Mouse (Mus musculus) CH12.LX (cell line): ENCODE data around the gene Grcc10.
A peak's percentile ranks its signal among the peaks of the same experiment; 100 is the strongest.

Experiments
- CTCF ChIP-seq, 2 experiments: IDR thresholded peaks in 1 of 2; conservative IDR thresholded peaks in 1 of 2; 2 replicates each; pipeline ENCODE4 v1.5.1; 2011 to 2012; ENCODE audit warnings: low read depth in 2 of 2, low read length in 2 of 2, improper control_type of control experiment in 1 of 2, inconsistent platforms in 1 of 2, mild to moderate bottlenecking in 1 of 2, moderate library complexity in 1 of 2
- GABPA ChIP-seq: IDR thresholded peaks from 2 replicates; pipeline ENCODE4 v1.6.1; 2012; ENCODE audit warnings: low read depth, low read length, improper control_type of control experiment, inconsistent platforms; ENCODE audit not compliant: insufficient replicate concordance
- HCFC1 ChIP-seq: IDR thresholded peaks from 2 replicates; pipeline ENCODE4 v1.6.1; 2012; ENCODE audit warnings: low read depth, mild to moderate bottlenecking, inconsistent platforms, low read length, improper control_type of control experiment
- MAFK ChIP-seq: IDR thresholded peaks from 2 replicates; pipeline ENCODE4 v1.6.1; 2011; ENCODE audit warnings: low read length, improper control_type of control experiment; ENCODE audit not compliant: insufficient replicate concordance
- POLR2A ChIP-seq: IDR thresholded peaks from 2 replicates; pipeline ENCODE4 v1.6.1; 2011; ENCODE audit warnings: low read depth, mild to moderate bottlenecking, improper control_type of control experiment, low read length
- POLR2AphosphoS2 ChIP-seq: IDR thresholded peaks from 2 replicates; pipeline ENCODE4 v1.6.1; 2011; ENCODE audit warnings: low read depth, low read length, improper control_type of control experiment
- RCOR1 ChIP-seq: conservative IDR thresholded peaks from 2 replicates; pipeline ENCODE4 v1.6.1; 2012; ENCODE audit warnings: low read depth, mild to moderate bottlenecking, inconsistent platforms, low read length, improper control_type of control experiment
- TCF12 ChIP-seq: IDR thresholded peaks from 2 replicates; pipeline ENCODE4 v1.6.1; 2014; ENCODE audit warnings: low read depth, mild to moderate bottlenecking, inconsistent platforms, low read length, improper control_type of control experiment
- UBTF ChIP-seq: IDR thresholded peaks from 2 replicates; pipeline ENCODE4 v1.6.1; 2012; ENCODE audit warnings: low read depth, mild to moderate bottlenecking, inconsistent platforms, low read length, improper control_type of control experiment, moderate library complexity
- ZC3H11A ChIP-seq: IDR thresholded peaks from 2 replicates; pipeline ENCODE4 v1.6.1; 2012; ENCODE audit warnings: low read depth, mild to moderate bottlenecking, inconsistent platforms, low read length, improper control_type of control experiment

DNA sequence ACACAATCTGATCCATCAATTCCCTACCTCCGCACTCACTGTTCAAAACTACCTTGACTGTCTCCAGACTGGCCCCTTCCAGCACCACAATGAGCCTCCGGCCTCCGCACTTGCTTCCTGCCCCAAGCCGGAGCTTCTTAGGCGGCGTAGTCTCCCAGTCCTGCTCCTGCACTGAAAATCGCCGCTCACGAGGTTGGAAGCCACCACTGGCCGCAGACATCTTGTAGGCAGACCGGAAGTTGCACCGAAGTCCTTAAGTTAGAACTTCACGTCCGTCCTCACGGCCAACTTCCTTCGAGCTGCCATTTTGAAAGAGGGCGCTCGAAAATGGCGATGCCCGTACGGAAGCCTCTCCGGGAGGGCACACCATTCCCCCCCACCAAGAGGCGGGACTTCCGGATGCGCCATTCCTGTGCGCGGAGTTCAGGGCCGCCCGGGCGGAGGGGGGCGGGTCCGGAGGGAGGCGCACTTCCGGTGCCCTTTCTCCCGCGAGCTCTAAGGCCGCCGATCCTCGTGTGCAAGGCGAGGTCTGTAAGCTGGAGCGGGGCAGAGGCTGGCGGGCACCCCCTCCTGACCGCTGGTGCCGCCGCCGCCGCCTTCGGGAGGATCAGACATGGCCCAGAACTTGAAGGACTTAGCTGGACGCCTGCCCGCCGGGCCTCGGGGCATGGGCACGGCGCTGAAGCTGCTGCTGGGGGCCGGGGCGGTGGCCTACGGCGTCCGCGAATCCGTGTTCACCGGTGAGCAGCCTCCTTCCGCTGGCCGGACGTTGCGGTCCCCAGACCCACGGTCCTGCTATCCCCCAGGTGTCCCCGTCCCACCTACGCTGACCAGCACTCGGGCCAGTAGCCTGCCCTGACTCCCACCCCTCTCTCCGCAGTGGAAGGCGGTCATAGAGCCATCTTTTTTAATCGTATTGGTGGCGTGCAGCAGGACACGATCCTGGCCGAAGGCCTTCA is 29.1 kb downstream of the Grcc10 start, which contains the start of the genes Emg1 and Phb2:
- TF ChIP-seq CTCF (conservative IDR thresholded peaks at IDR 0.05 in 1 of 2, IDR thresholded peaks at IDR 0.05 in 1 of 2; ENCODE audit: low read depth in 2 of 2, low read length in 2 of 2) (no peak), UBTF (peak; percentile 77), RCOR1 (peak; percentile 71; the same call in 1 of the 2 replicates), POLR2AphosphoS2 (peak; percentile 63; the same call in 1 of the 2 replicates), TCF12 (peak; percentile 90), POLR2A (peak; percentile 84), ZC3H11A (peak; percentile 52; the same call in 1 of the 2 replicates), GABPA (peak; percentile 68; the same call in 1 of the 2 replicates), HCFC1 (peak; percentile 95), MAFK (no peak)
